Mouse (Mus musculus) erythroblast, embryonic 14.5 days (primary cell): ENCODE data around the gene Erv3.

Experiments
- GATA1 ChIP-seq: IDR thresholded peaks from 2 replicates; pipeline ENCODE4 v1.6.1; 2012; ENCODE audit warnings: low read length, inconsistent platforms, mixed read lengths
- TAL1 ChIP-seq: IDR thresholded peaks from 3 replicates; pipeline ENCODE4 v1.6.1; 2012; ENCODE audit warnings: low read length, inconsistent platforms, mixed read lengths

DNA sequence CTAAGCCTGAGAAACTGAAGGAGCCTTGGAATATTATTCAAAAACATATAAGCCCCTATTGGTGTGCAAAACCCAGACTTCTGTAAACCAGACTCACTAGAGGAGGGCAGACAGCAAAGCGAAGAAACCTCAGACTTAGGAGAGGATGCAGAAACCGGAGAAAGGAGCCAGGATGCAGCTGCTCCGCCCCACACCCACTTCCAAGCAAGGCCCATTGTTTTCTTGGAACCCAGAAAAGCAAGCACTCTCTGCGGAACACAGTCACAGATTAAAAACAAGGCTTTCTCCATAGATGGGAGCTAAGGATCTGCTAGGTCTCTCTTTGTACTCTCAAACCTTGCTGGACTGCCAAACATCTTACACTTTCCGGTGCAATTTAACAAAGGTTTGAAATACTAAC, 33.0 kb upstream of the Erv3 start:
- TF ChIP-seq GATA1 (no peak), TAL1 (no peak)
